ENCODE assay signal across 9 mouse cellular contexts in the genomic region with DNA sequence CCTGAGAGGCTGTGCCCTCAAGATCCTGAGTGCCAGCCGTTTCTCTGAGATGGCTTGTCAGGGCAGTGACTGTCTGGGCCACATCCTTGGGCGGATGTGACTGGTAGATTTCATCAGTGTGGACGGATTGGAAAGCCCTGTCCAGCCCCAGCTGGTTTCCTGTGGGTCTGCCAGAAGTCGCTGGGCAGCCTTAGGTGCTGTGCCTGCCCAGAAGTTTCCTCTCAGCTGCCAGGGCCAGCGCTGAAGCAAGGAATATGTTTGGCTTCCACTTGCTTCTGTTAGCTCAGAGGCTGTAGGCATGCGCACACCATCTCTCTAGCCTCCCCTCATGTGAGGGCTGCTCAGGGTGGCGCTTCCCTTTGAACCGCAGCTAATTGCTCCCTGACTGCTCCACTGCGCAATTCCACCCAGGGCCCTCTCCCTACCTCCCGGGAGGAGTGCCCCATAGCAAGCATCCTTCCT.
DNase-seq lines count a peak whose midpoint lies in the region; ATAC-seq and TF ChIP-seq lines count a peak whose summit lies in the region.
"Had no signal": no experiment of that assay in that cellular context is flagged by ENCODE, and none has a peak within 500 bp of the region (broad histone marks: within the 10 kb centered on the region; RNA-seq: fewer than 3 reads in every experiment).

No protein-coding gene starts in this region.

- 0 out of 2 replicates have a peak overlapping the region, but pooled peaks have one; percentile 2 for H3K27ac ChIP-seq in midbrain, embryonic 15.5 days
- H3K27ac ChIP-seq in midbrain, embryonic 13.5 days: no peak overlapping the region
- no peak overlapping the region for H3K27ac ChIP-seq in heart, adult 2 months
- no peak overlapping the region for H3K27ac ChIP-seq in neural tube, embryonic 15.5 days (replicated peaks)
- H3K27ac ChIP-seq: stomach, embryonic 15.5 days had no signal

- no peaks in the 10 kb centered on the region for H3K79me2 ChIP-seq in heart, adult 2 months (replicated peaks; ENCODE audit: control insufficient read depth, insufficient read depth, low read length)

- H3K27me3 ChIP-seq in midbrain, embryonic 15.5 days (replicated peaks): no peaks in the 10 kb centered on the region
- no peaks in the 10 kb centered on the region for H3K27me3 ChIP-seq in midbrain, embryonic 13.5 days
- no peaks in the 10 kb centered on the region for H3K27me3 ChIP-seq in heart, adult 2 months (ENCODE audit: control insufficient read depth, insufficient read depth, low read length)
- no peaks in the 10 kb centered on the region for H3K27me3 ChIP-seq in neural tube, embryonic 15.5 days (replicated peaks)
- H3K27me3 ChIP-seq: stomach, embryonic 15.5 days had no signal

- no peaks in the 10 kb centered on the region for H3K9me3 ChIP-seq in midbrain, embryonic 15.5 days
- H3K9me3 ChIP-seq in midbrain, embryonic 13.5 days: no peaks in the 10 kb centered on the region
- no peaks in the 10 kb centered on the region for H3K9me3 ChIP-seq in neural tube, embryonic 15.5 days (replicated peaks)
- H3K9me3 ChIP-seq: stomach, embryonic 15.5 days had no signal

- no peak overlapping the region for H3K4me3 ChIP-seq in midbrain, embryonic 15.5 days
- H3K4me3 ChIP-seq in midbrain, embryonic 13.5 days (replicated peaks): no peak overlapping the region
- H3K4me3 ChIP-seq in heart, adult 2 months: no peak overlapping the region
- H3K4me3 ChIP-seq in neural tube, embryonic 15.5 days (replicated peaks): no peak overlapping the region
- H3K4me3 ChIP-seq: stomach, embryonic 15.5 days had no signal

- H3K4me1 ChIP-seq in midbrain, embryonic 15.5 days: 0 out of 2 replicates have a peak, but pooled peaks cover 3% of the 10 kb centered on the region
- H3K4me1 ChIP-seq in midbrain, embryonic 13.5 days (replicated peaks): no peaks in the 10 kb centered on the region
- peaks cover 5% of the 10 kb centered on the region for H3K4me1 ChIP-seq in heart, adult 2 months (ENCODE audit: control insufficient read depth, insufficient read depth, low read length)
- H3K4me1 ChIP-seq in neural tube, embryonic 15.5 days: no peaks in the 10 kb centered on the region
- H3K4me1 ChIP-seq: stomach, embryonic 15.5 days had no signal

- 0 out of 2 replicates have a peak, but pooled peaks have one; percentile 15 for TF ChIP-seq EP300 in heart, adult 2 months (IDR thresholded peaks at IDR 0.05; ENCODE audit: insufficient read depth, low read depth, low read length)

- intact Hi-C loops in heart, adult 2 months (cut with DNase I): no loop called here
- intact Hi-C loops in left cerebral cortex, postnatal 25 days (cut with DNase I): loop anchor here (5.0 kb wide), 1 partner anchor 52 kb away; no protein-coding TSS in a partner anchor

- TF ChIP-seq CTCF in heart, adult 2 months (IDR thresholded peaks at IDR 0.05): no peak

- TF ChIP-seq POLR2A in heart, adult 2 months (IDR thresholded peaks at IDR 0.05; ENCODE audit: insufficient read depth, low read depth, low read length): no peak

- peak; percentile 60; the same call in 1 of the 2 replicates for ATAC-seq in midbrain, embryonic 15.5 days (replicated peaks)
- no peak for ATAC-seq in midbrain, embryonic 13.5 days
- peak; percentile 59 for ATAC-seq in common myeloid progenitor, adult 5-6 weeks (replicated peaks; ENCODE audit: low read depth, poor library complexity, severe bottlenecking)
- peak; percentile 57; the same call in 1 of the 2 replicates for ATAC-seq in neural tube, embryonic 15.5 days (ENCODE audit: low FRiP score)

- H3K4me2 ChIP-seq in midbrain, embryonic 15.5 days: no peak overlapping the region
- H3K4me2 ChIP-seq in midbrain, embryonic 13.5 days (replicated peaks): no peak overlapping the region
- H3K4me2 ChIP-seq in neural tube, embryonic 15.5 days: no peak overlapping the region
- H3K4me2 ChIP-seq: stomach, embryonic 15.5 days had no signal

- no peak overlapping the region for H3K9ac ChIP-seq in midbrain, embryonic 15.5 days
- no peak overlapping the region for H3K9ac ChIP-seq in midbrain, embryonic 13.5 days (replicated peaks)
- no peak overlapping the region for H3K9ac ChIP-seq in heart, adult 2 months (ENCODE audit: low read depth, low read length)
- H3K9ac ChIP-seq in neural tube, embryonic 15.5 days (replicated peaks): no peak overlapping the region
- H3K9ac ChIP-seq: stomach, embryonic 15.5 days had no signal

- DNase-seq in heart, adult 2 months: peak in 1 of 2 experiments; percentile 70
- DNase-seq in left cerebral cortex, postnatal 25 days (ENCODE audit: low spot score in 2 of 2): peak; percentile 48 to 68
- DNase-seq in urinary bladder, adult 2 months (ENCODE audit: low spot score): no peak
- DNase-seq in cerebellum, adult 18-20 months: no peak

- H3K36me3 ChIP-seq in midbrain, embryonic 15.5 days (replicated peaks): 0 out of 2 replicates have a peak, but pooled peaks cover 4% of the 10 kb centered on the region
- H3K36me3 ChIP-seq in midbrain, embryonic 13.5 days: peaks cover 17% of the 10 kb centered on the region
- H3K36me3 ChIP-seq in heart, adult 2 months (ENCODE audit: control insufficient read depth, insufficient read depth, low read length): no peaks in the 10 kb centered on the region
- H3K36me3 ChIP-seq in neural tube, embryonic 15.5 days: peaks cover 10% of the 10 kb centered on the region

- 69% methylated on average over 10 of the region's 10 CpGs for WGBS in midbrain, embryonic 15.5 days
- WGBS in midbrain, embryonic 13.5 days: 66% methylated on average over 10 of the region's 10 CpGs
- 32% methylated on average over 10 of the region's 10 CpGs for WGBS in heart, adult 2 months
- WGBS in neural tube, embryonic 15.5 days: 40% methylated on average over 10 of the region's 10 CpGs

Comparison
In these comparisons a context has a peak if more than half of its experiments do, and no peak if none do; other contexts are left out.
1. DNase-seq: peak in left cerebral cortex, postnatal 25 days (2 of 2); none in urinary bladder, adult 2 months (single experiment) and cerebellum, adult 18-20 months (0 of 2).